Mouse (Mus musculus): ENCODE measurements around the gene Rb1. TPM values are rescaled to one million over a fixed set of nuclear protein-coding genes. Genes with fewer than 3 reads are reported as not detected.

The Rb1 gene
- polyA plus RNA-seq, 1 experiment from 2014 or later, result 16.0 TPM

DNA sequence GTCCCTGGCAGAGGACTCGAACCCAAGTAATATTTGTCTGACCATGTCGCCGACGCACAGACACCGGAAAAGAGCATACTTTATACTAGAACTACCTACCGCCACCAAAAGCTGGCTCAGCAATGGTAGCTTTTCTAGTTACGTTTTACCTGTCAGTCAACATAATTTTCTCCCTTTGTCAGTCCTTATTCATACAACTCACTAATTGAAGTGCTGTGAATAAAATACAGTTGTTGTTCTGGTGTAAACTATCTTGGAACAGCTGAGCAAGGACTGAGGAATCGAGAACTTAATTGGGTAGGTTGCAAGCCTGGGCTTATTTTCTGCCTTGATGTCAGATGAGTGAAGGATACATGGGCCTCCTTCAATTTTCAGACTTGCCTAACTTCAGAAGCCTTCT, 889 bp upstream of the Rb1 start:
- peak overlapping the region; percentile 90 for H3K27ac ChIP-seq (ENCODE audit: low read length)
- H3K9ac ChIP-seq (ENCODE audit: low read length), result peak overlapping the region; percentile 80
- H3K4me3 ChIP-seq (ENCODE audit: low read length), result peak overlapping the region; percentile 93
- H3K4me1 ChIP-seq (ENCODE audit: control insufficient read depth, insufficient read depth, low read length), result peaks cover 13% of the 10 kb centered on the region
- no peaks in the 10 kb centered on the region for H3K9me3 ChIP-seq (replicated peaks; ENCODE audit: control insufficient read depth, low read length)
- H3K27me3 ChIP-seq (ENCODE audit: control insufficient read depth, insufficient read depth, low read length), result no peaks in the 10 kb centered on the region
- H3K36me3 ChIP-seq (ENCODE audit: control insufficient read depth, insufficient read depth), result no peaks in the 10 kb centered on the region
- H3K4me2 ChIP-seq (ENCODE audit: low read depth, low read length), result peak overlapping the region; percentile 75
- 7% methylated on average over 8 of the region's 8 CpGs for WGBS
- ATAC-seq (replicated peaks; ENCODE audit: extremely low read depth, insufficient read depth, low FRiP score), result no peak

DNA sequence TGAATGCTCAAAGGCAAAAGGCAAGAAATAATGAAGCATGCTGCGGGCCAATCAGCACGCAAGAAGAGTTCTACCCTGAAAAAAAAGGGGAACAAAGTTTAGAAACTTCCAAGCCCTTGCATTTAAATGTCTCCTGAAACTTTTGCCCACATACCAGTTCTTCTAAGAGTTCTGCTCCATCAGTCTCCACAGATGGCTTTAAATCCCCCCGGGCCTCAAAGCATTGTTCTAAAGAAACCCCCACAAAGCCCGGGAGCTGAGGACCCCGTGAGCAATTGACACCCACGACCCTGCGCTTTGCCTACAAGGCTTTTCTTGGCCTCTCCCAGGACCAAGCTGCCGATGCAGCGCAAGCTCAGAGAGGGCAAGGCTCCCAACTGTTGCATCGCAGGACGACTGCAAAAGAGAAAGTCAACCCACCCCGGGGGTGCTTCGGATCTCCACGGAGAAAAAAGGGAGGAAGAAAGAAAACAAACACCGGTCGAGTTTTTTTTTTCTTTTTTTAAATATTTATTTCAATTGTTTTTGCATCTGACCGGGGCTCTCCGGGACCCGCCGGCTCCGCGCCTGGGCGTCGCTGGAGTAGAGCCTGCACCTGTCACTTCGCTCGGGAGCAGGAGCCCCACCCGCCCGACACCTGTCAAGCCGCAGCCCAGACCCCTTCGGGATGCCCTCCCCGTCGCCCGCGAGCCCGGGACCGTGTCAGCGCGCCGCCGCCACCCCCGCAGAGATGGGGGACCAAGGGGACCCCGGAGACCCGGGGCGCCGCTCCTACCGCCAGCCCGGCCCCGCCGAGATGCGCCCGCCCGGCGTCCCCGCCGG, 777 bp downstream of the Rb1 start:
- Histone ChIP-seq H3K27me3 (ENCODE audit: control insufficient read depth, insufficient read depth, low read length) (no peaks in the 10 kb centered on the region), H3K4me2 (ENCODE audit: low read depth, low read length) (peak overlapping the region; percentile 75), H3K4me3 (ENCODE audit: low read length) (peak overlapping the region; percentile 93), H3K9ac (ENCODE audit: low read length) (peak overlapping the region; percentile 80), H3K27ac (ENCODE audit: low read length) (peak overlapping the region; percentile 90), H3K9me3 (replicated peaks; ENCODE audit: control insufficient read depth, low read length) (no peaks in the 10 kb centered on the region), H3K4me1 (ENCODE audit: control insufficient read depth, insufficient read depth, low read length) (peaks cover 13% of the 10 kb centered on the region), H3K36me3 (ENCODE audit: control insufficient read depth, insufficient read depth) (no peaks in the 10 kb centered on the region)
- WGBS, result 1% methylated on average over 50 of the region's 55 CpGs
- peak; percentile 30 for ATAC-seq (replicated peaks; ENCODE audit: extremely low read depth, insufficient read depth, low FRiP score)

DNA sequence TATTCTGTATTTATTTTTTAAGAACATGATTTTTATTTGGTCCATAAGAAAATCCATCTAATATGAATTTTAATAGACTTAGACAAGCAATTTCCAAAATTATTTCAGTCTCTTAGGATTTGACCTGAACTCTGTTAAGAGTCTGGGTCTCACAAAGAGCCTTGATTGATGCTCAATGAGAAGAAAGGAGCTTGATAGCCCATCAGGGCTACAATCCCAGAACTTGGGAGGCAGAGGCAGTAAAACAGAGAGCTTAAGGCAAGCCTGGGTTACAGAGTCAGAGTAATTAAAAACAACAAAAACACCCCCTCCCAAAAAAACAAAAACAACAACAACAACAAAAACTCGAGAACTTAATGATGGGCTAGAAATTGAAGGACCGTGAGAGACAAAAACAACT, 1.7 kb downstream of the Rb1 start:
- Histone ChIP-seq H3K27ac (ENCODE audit: low read length) (no peak overlapping the region), H3K36me3 (ENCODE audit: control insufficient read depth, insufficient read depth) (no peaks in the 10 kb centered on the region), H3K4me1 (ENCODE audit: control insufficient read depth, insufficient read depth, low read length) (peaks cover 13% of the 10 kb centered on the region), H3K4me3 (ENCODE audit: low read length) (no peak overlapping the region), H3K9me3 (replicated peaks; ENCODE audit: control insufficient read depth, low read length) (no peaks in the 10 kb centered on the region), H3K9ac (ENCODE audit: low read length) (no peak overlapping the region), H3K4me2 (ENCODE audit: low read depth, low read length) (no peak overlapping the region), H3K27me3 (ENCODE audit: control insufficient read depth, insufficient read depth, low read length) (no peaks in the 10 kb centered on the region)
- 78% methylated on average over 2 of the region's 2 CpGs for WGBS
- ATAC-seq (replicated peaks; ENCODE audit: extremely low read depth, insufficient read depth, low FRiP score), result no peak

DNA sequence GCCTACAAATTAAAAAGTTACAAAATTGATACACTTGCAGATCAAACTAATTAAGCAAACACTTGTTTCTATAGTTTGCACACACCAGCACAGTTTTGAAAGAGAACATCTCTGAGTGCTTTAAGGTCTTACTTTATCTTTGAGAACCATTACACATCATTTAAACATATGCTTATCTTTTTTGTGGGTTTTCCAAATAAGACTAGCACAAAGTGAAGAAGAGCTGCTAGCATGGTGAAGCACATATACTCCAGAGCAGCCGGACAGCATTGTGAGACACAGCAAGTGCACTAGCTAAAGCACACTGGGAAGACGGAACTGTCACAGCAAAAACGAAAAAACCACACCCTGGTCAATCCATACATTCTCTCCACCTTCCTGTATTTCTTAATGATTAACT, 3.5 kb downstream of the Rb1 start:
- 85% methylated on average over 3 of the region's 3 CpGs for WGBS
- H3K4me1 ChIP-seq (ENCODE audit: control insufficient read depth, insufficient read depth, low read length), result peaks cover 12% of the 10 kb centered on the region
- no peaks in the 10 kb centered on the region for H3K9me3 ChIP-seq (replicated peaks; ENCODE audit: control insufficient read depth, low read length)
- ATAC-seq (replicated peaks; ENCODE audit: extremely low read depth, insufficient read depth, low FRiP score), result no peak
- no peak overlapping the region for H3K9ac ChIP-seq (ENCODE audit: low read length)
- no peak overlapping the region for H3K4me2 ChIP-seq (ENCODE audit: low read depth, low read length)
- no peak overlapping the region for H3K4me3 ChIP-seq (ENCODE audit: low read length)
- H3K27me3 ChIP-seq (ENCODE audit: control insufficient read depth, insufficient read depth, low read length), result no peaks in the 10 kb centered on the region
- H3K36me3 ChIP-seq (ENCODE audit: control insufficient read depth, insufficient read depth), result no peaks in the 10 kb centered on the region; the same call in 1 of the 2 replicates
- no peak overlapping the region for H3K27ac ChIP-seq (ENCODE audit: low read length)

DNA sequence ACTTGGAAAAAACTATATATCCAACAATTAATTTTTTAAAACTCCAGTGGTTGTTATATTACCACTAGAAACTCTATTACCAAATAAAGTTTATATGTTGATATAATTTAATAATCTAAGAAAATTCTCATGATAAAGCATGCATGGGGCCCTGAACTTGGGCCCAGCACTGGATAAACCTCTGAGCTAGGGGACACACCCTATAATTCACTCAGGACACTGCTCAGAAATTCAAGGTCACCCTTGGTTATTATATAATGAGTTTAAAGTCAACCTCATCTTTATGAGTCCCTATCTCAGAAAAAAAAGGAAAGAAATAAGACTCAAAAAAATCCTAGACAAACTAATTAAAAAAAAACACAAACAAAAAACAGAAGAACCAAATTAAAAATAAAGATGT, 8.7 kb downstream of the Rb1 start:
- H3K36me3 ChIP-seq (ENCODE audit: control insufficient read depth, insufficient read depth), result no peaks in the 10 kb centered on the region; the same call in 1 of the 2 replicates
- H3K9ac ChIP-seq (ENCODE audit: low read length), result no peak overlapping the region
- no peaks in the 10 kb centered on the region for H3K9me3 ChIP-seq (replicated peaks; ENCODE audit: control insufficient read depth, low read length)
- H3K4me1 ChIP-seq (ENCODE audit: control insufficient read depth, insufficient read depth, low read length), result peaks cover 6% of the 10 kb centered on the region
- no peak overlapping the region for H3K27ac ChIP-seq (ENCODE audit: low read length)
- no peak for ATAC-seq (replicated peaks; ENCODE audit: extremely low read depth, insufficient read depth, low FRiP score)
- H3K4me2 ChIP-seq (ENCODE audit: low read depth, low read length), result no peak overlapping the region
- H3K27me3 ChIP-seq (ENCODE audit: control insufficient read depth, insufficient read depth, low read length), result no peaks in the 10 kb centered on the region
- no peak overlapping the region for H3K4me3 ChIP-seq (ENCODE audit: low read length)

DNA sequence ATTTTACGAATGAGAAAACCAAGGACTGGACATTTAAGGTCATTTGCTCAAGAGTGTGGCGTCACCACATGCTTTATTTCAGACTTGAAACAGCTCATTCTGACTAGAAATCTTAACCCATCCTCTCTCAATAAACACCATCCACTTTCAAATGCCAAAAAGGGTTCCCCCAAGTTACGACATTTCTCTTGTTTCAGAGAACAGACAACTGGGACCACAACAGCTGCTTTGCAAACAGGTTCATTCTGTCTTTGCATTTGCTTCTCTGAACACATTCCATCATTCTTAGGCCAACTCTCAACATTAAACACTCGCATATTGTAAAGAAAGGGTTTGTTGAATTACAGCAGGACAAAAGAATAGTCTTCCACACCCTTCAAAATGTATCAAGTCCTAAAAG, 11.8 kb downstream of the Rb1 start:
- no peak for ATAC-seq (replicated peaks; ENCODE audit: extremely low read depth, insufficient read depth, low FRiP score)

DNA sequence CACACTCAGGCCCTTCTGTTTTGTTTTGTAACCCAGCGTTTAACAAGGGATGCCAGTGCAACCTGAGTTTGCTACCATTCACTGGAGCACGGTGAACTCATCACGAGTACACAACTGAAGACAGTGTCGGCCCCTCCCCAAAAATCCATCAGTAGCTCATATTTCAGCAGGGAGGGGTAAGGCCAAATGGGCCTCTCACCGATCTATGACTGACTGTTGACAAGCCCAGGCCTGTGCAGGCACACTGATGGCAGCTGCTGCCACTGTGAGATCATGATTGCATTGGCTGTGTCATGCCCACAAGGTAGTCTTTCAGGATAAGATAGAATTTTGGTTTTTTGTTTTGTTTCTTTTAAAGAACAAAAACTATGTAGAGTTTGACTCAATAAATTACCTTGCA, 12.2 kb downstream of the Rb1 start:
- Histone ChIP-seq H3K9ac (ENCODE audit: low read length) (no peak overlapping the region), H3K27ac (ENCODE audit: low read length) (no peak overlapping the region), H3K9me3 (replicated peaks; ENCODE audit: control insufficient read depth, low read length) (no peaks in the 10 kb centered on the region), H3K4me2 (ENCODE audit: low read depth, low read length) (no peak overlapping the region), H3K27me3 (ENCODE audit: control insufficient read depth, insufficient read depth, low read length) (no peaks in the 10 kb centered on the region), H3K36me3 (ENCODE audit: control insufficient read depth, insufficient read depth) (no peaks in the 10 kb centered on the region), H3K4me1 (ENCODE audit: control insufficient read depth, insufficient read depth, low read length) (peaks cover 11% of the 10 kb centered on the region), H3K4me3 (ENCODE audit: low read length) (no peak overlapping the region)
- 40% methylated on average over 5 of the region's 5 CpGs for WGBS
- ATAC-seq (replicated peaks; ENCODE audit: extremely low read depth, insufficient read depth, low FRiP score), result peak; percentile 55; the same call in 1 of the 2 replicates

More for the DNA sequence above, 11.8 kb downstream of the Rb1 start:
- Histone ChIP-seq H3K36me3 (ENCODE audit: control insufficient read depth, insufficient read depth) (no peaks in the 10 kb centered on the region; the same call in 1 of the 2 replicates), H3K4me3 (ENCODE audit: low read length) (no peak overlapping the region), H3K4me2 (ENCODE audit: low read depth, low read length) (no peak overlapping the region), H3K9ac (ENCODE audit: low read length) (no peak overlapping the region), H3K27me3 (ENCODE audit: control insufficient read depth, insufficient read depth, low read length) (no peaks in the 10 kb centered on the region), H3K27ac (ENCODE audit: low read length) (no peak overlapping the region), H3K9me3 (replicated peaks; ENCODE audit: control insufficient read depth, low read length) (no peaks in the 10 kb centered on the region), H3K4me1 (ENCODE audit: control insufficient read depth, insufficient read depth, low read length) (peaks cover 9% of the 10 kb centered on the region)
- WGBS, result 90% methylated on average over 4 of the region's 4 CpGs

DNA sequence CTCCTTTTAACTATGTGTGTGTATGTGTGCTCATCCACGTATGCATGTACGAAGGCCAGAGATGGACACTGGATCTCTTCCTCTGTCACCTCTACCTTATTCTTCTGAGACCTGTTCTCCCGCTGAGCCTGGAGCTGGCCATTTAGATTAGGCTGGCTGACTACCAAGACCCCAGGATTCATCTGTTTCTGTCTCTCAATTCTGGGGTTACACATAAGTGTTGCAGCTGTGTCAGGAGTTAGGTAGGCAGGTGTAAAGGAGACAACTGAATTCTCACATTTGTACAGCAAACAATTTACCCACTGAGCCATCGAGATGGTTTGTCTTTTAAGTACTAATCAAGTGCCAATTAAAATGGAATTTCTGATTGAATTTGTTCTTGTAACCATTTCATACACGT, 12.7 kb downstream of the Rb1 start:
- Histone ChIP-seq H3K9me3 (replicated peaks; ENCODE audit: control insufficient read depth, low read length) (no peaks in the 10 kb centered on the region), H3K4me2 (ENCODE audit: low read depth, low read length) (no peak overlapping the region), H3K36me3 (ENCODE audit: control insufficient read depth, insufficient read depth) (no peaks in the 10 kb centered on the region), H3K27me3 (ENCODE audit: control insufficient read depth, insufficient read depth, low read length) (no peaks in the 10 kb centered on the region), H3K4me3 (ENCODE audit: low read length) (no peak overlapping the region), H3K27ac (ENCODE audit: low read length) (no peak overlapping the region), H3K4me1 (ENCODE audit: control insufficient read depth, insufficient read depth, low read length) (peaks cover 11% of the 10 kb centered on the region), H3K9ac (ENCODE audit: low read length) (no peak overlapping the region)
- no peak for ATAC-seq (replicated peaks; ENCODE audit: extremely low read depth, insufficient read depth, low FRiP score)
- WGBS, result 67% methylated on average over 5 of the region's 5 CpGs

DNA sequence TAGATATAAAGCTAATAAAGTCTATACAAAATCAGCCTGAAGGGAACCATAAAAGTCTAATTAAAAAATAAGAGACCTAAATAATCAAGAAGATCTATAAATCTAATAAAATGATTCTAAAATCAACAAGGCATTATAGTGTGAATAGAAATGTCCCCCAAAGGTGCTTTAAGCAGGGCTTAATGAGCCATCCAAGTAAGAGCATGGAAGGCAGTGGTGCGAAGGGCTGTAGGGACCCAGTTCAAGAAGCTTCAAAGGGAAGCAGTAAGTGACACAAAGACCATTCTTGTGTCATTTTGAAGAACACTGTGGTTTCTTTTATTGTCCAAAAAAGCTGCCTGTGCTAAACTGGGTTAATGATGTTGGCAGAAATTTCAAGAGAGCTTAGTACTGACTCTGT, 18.1 kb downstream of the Rb1 start:
- Histone ChIP-seq H3K27me3 (ENCODE audit: control insufficient read depth, insufficient read depth, low read length) (no peaks in the 10 kb centered on the region), H3K36me3 (ENCODE audit: control insufficient read depth, insufficient read depth) (no peaks in the 10 kb centered on the region), H3K4me1 (ENCODE audit: control insufficient read depth, insufficient read depth, low read length) (peaks cover 6% of the 10 kb centered on the region; the same call in 1 of the 2 replicates), H3K9ac (ENCODE audit: low read length) (no peak overlapping the region), H3K9me3 (replicated peaks; ENCODE audit: control insufficient read depth, low read length) (no peaks in the 10 kb centered on the region), H3K27ac (ENCODE audit: low read length) (no peak overlapping the region), H3K4me3 (ENCODE audit: low read length) (no peak overlapping the region), H3K4me2 (ENCODE audit: low read depth, low read length) (no peak overlapping the region)
- ATAC-seq (replicated peaks; ENCODE audit: extremely low read depth, insufficient read depth, low FRiP score), result no peak
- 97% methylated on average over 1 of the region's 1 CpGs for WGBS
